Mouse (Mus musculus) ES-Bruce4 (cell line): ENCODE results near the gene Zfp367.

Experiments used
- CTCF ChIP-seq: IDR thresholded peaks from one replicate; pipeline ENCODE4 v1.8.1; 2011; ENCODE audit warnings: low read depth, low read length
- EP300 ChIP-seq: IDR thresholded peaks from 2 replicates; pipeline ENCODE4 v1.6.1; 2011; ENCODE audit warnings: low read depth, low read length; ENCODE audit not compliant: insufficient read depth

DNA sequence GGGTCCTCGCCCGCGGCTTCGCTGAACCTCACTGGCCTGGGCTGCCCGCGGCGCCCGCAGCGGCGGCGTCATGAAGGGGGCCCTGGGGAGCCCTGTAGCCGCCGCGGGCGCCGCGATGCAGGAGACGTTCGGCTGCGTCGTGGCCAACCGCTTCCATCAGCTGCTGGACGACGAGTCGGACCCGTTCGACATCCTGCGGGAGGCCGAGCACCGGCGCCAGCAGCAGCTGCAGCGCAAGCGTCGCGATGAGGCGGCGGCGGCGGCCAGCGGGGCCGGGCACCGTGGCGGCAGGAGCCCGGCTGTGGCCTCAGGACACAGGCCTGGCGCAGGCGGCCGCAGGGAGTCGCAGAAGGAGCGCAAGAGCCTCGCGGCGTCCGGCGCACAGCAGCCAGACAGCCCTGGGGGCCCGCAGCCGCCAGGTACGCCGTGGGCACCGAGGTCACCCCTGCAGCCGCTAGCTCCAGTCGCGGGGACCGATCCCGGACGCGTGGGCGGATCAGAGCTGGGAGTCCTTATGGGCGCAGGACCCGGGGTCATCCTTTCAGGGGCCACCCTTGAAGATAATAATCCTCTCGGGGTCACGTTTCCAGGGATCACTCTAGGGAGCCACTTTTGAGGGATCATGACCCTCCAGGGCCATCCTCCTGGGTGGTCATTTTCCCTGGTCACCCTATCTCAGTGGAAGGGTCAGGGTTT is 9.1 kb upstream of the Zfp367 start:
- TF ChIP-seq EP300 (no peak), CTCF (no peak)
